Mouse (Mus musculus): ENCODE results near the gene Atp11a.

DNA sequence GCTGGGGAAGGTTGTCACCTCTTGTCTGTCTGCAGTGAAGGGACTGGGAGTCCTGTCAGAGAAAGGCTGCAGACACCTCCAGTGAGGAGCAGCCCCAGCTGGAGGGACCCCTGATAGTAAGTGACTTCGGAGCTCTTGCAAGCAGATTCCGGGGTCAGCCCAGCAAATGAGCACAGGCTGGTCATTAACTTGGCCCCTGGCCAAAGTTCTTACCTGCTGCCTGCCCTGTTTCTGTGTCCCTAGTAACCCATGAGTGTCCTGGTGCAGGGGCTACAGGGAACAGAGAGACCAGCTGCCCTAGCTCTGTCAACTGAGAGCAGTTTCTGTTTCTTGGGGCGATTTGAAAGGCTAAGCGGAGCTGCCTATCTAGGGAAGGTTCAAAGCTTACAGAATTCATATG is 17.1 kb downstream of the Atp11a start:
- no peak for TF ChIP-seq ZC3H11A (IDR thresholded peaks at IDR 0.05; ENCODE audit: borderline replicate concordance, low read depth, low read length)
- TF ChIP-seq HCFC1 (IDR thresholded peaks at IDR 0.05; ENCODE audit: borderline replicate concordance, insufficient read depth, low read length): no peak
- TF ChIP-seq ZNF384 (IDR thresholded peaks at IDR 0.05; ENCODE audit: low read depth, low read length): no peak
- TF ChIP-seq CHD2 (IDR thresholded peaks at IDR 0.05; ENCODE audit: low read depth, low read length): no peak
